Mouse (Mus musculus): ENCODE data around the gene Tead1. TPM values are rescaled to one million over a fixed set of nuclear protein-coding genes. Genes with fewer than 3 reads are reported as not detected.

The Tead1 gene
- polyA plus RNA-seq, 1 experiment from 2014 or later = 18.1 TPM

DNA sequence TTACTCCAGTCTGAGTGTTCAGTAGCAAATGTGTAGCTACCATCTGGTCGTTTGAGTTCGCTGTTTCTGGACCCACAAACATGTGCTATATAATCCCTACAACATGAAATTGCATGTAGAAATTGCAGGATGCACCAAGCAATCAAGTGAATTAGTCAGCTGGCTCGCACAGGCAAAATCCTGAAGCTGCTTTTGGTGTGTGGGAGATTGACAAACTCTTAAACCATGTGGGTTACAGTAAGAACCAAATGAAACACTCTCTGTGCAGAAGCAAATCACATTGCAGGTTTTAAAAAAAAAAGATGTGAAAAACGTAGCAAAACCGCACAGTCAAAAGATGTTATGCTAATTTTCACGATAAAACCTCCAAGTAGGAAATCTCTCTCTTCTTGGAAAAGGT is 113.6 kb downstream of the Tead1 start:
- no peaks in the 10 kb centered on the region for H3K27me3 ChIP-seq (ENCODE audit: poor library complexity, severe bottlenecking)
- 93% methylated on average over 6 of the region's 6 CpGs for WGBS
- no peak overlapping the region for H3K27ac ChIP-seq
- peaks cover 76% of the 10 kb centered on the region for H3K4me1 ChIP-seq
- H3K4me3 ChIP-seq = no peak overlapping the region
- H3K9me3 ChIP-seq = no peaks in the 10 kb centered on the region
- DNase-seq (ENCODE audit: extremely low spot score, low spot score) = no peak
- H3K36me3 ChIP-seq (replicated peaks) = no peaks in the 10 kb centered on the region; the same call in 1 of the 2 replicates

GRCm38 (mm10) chr7:112793903-112794302 is 114.8 kb downstream of the Tead1 start:
- peaks cover 74% of the 10 kb centered on the region for H3K4me1 ChIP-seq
- H3K9me3 ChIP-seq = no peaks in the 10 kb centered on the region
- DNase-seq (ENCODE audit: extremely low spot score, low spot score) = no peak
- no peaks in the 10 kb centered on the region for H3K27me3 ChIP-seq (ENCODE audit: poor library complexity, severe bottlenecking)
- whole genome bisulfite sequencing = 56% methylated on average over 7 of the region's 7 CpGs
- H3K36me3 ChIP-seq (replicated peaks) = no peaks in the 10 kb centered on the region; the same call in 1 of the 2 replicates
- peak overlapping the region; percentile 69 for H3K27ac ChIP-seq
- H3K4me3 ChIP-seq = no peak overlapping the region

DNA sequence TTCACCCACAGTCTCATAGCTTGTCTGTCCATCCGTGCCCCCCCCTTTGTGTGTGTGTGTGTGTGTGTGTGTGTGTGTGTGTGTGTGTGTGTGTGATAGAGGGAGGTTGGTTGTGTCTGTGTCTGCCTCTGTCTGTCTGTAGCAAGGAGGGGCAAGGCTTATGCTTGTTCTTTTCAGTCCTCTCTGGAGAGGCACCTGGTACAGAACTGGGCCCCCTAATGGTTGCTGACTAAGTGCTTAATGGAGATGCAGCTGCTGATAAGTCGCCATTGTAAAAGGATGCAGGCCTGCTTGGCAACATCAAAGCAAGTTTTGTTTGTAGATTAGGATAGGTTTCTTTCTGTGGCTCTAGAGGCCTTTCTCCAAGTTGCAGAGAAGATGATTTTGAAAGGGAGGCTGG is 115.4 kb downstream of the Tead1 start:
- H3K4me3 ChIP-seq = no peak overlapping the region
- no peaks in the 10 kb centered on the region; the same call in 1 of the 2 replicates for H3K36me3 ChIP-seq (replicated peaks)
- peak overlapping the region; percentile 69 for H3K27ac ChIP-seq
- H3K9me3 ChIP-seq = no peaks in the 10 kb centered on the region
- peaks cover 74% of the 10 kb centered on the region for H3K4me1 ChIP-seq
- H3K27me3 ChIP-seq (ENCODE audit: poor library complexity, severe bottlenecking) = no peaks in the 10 kb centered on the region
- DNase-seq (ENCODE audit: extremely low spot score, low spot score) = no peak
- WGBS = 22% methylated on average over 2 of the region's 2 CpGs

GRCm38 (mm10) chr7:112797526-112798321 is 118.6 kb downstream of the Tead1 start:
- H3K4me1 ChIP-seq = peaks cover 95% of the 10 kb centered on the region
- 86% methylated on average over 8 of the region's 8 CpGs for WGBS
- no peak overlapping the region for H3K27ac ChIP-seq

GRCm38 (mm10) chr7:112801706-112802105 is 122.6 kb downstream of the Tead1 start:
- Histone ChIP-seq H3K27me3 (ENCODE audit: poor library complexity, severe bottlenecking) (no peaks in the 10 kb centered on the region), H3K4me1 (peaks cover 87% of the 10 kb centered on the region), H3K9me3 (no peaks in the 10 kb centered on the region), H3K36me3 (replicated peaks) (no peaks in the 10 kb centered on the region), H3K27ac (no peak overlapping the region), H3K4me3 (no peak overlapping the region)
- no peak for DNase-seq (ENCODE audit: extremely low spot score, low spot score)
- WGBS = 65% methylated on average over 8 of the region's 8 CpGs

More at GRCm38 (mm10) chr7:112797526-112798321, 118.6 kb downstream of the Tead1 start:
- no peak for DNase-seq (ENCODE audit: extremely low spot score, low spot score)
- no peaks in the 10 kb centered on the region for H3K27me3 ChIP-seq (ENCODE audit: poor library complexity, severe bottlenecking)
- no peak overlapping the region for H3K4me3 ChIP-seq
- H3K9me3 ChIP-seq = no peaks in the 10 kb centered on the region
- H3K36me3 ChIP-seq (replicated peaks) = no peaks in the 10 kb centered on the region; the same call in 1 of the 2 replicates

GRCm38 (mm10) chr7:112806718-112807400 is 127.7 kb downstream of the Tead1 start:
- H3K4me1 ChIP-seq = peaks cover 89% of the 10 kb centered on the region
- no peaks in the 10 kb centered on the region for H3K9me3 ChIP-seq
- no peaks in the 10 kb centered on the region for H3K27me3 ChIP-seq (ENCODE audit: poor library complexity, severe bottlenecking)
- 36% methylated on average over 2 of the region's 2 CpGs for WGBS
- no peak for DNase-seq (ENCODE audit: extremely low spot score, low spot score)
- H3K4me3 ChIP-seq = peak overlapping the region; percentile 40
- peak overlapping the region; percentile 83 for H3K27ac ChIP-seq
- no peaks in the 10 kb centered on the region for H3K36me3 ChIP-seq (replicated peaks)

DNA sequence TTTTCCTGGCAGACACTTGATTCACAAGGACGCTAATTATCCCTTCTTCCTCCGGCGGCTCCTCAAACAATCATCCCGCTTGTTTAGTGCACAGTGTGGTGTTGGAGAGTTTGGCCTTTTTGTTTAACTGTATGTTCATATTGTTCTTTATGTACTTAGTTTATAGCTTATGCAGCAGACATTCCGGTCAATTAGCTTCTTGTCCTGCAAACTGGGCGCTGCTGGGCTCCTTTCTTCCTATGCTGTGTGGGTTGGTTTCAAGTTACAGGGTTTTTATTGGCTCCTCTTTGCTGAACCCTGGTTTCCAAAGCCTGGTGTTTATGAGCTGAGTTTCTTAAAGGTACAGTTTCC is 128.3 kb downstream of the Tead1 start:
- DNase-seq (ENCODE audit: extremely low spot score, low spot score) = peak; percentile 44
- H3K9me3 ChIP-seq = no peaks in the 10 kb centered on the region
- peaks cover 89% of the 10 kb centered on the region for H3K4me1 ChIP-seq
- no peaks in the 10 kb centered on the region for H3K27me3 ChIP-seq (ENCODE audit: poor library complexity, severe bottlenecking)
- H3K4me3 ChIP-seq = peak overlapping the region; percentile 40
- WGBS = 2% methylated on average over 6 of the region's 6 CpGs
- H3K36me3 ChIP-seq (replicated peaks) = no peaks in the 10 kb centered on the region
- H3K27ac ChIP-seq = peak overlapping the region; percentile 83

- DNase-seq (ENCODE audit: extremely low spot score, low spot score) = no peak
- Histone ChIP-seq H3K9me3 (no peaks in the 10 kb centered on the region), H3K4me3 (no peak overlapping the region), H3K4me1 (peaks cover 98% of the 10 kb centered on the region), H3K27ac (peak overlapping the region; percentile 65), H3K27me3 (ENCODE audit: poor library complexity, severe bottlenecking) (no peaks in the 10 kb centered on the region), H3K36me3 (replicated peaks) (peaks cover 7% of the 10 kb centered on the region; the same call in 1 of the 2 replicates)
- WGBS = 36% methylated on average over 7 of the region's 7 CpGs
Measured at GRCm38 (mm10) chr7:112810752-112811151, 131.6 kb downstream of the Tead1 start.

DNA sequence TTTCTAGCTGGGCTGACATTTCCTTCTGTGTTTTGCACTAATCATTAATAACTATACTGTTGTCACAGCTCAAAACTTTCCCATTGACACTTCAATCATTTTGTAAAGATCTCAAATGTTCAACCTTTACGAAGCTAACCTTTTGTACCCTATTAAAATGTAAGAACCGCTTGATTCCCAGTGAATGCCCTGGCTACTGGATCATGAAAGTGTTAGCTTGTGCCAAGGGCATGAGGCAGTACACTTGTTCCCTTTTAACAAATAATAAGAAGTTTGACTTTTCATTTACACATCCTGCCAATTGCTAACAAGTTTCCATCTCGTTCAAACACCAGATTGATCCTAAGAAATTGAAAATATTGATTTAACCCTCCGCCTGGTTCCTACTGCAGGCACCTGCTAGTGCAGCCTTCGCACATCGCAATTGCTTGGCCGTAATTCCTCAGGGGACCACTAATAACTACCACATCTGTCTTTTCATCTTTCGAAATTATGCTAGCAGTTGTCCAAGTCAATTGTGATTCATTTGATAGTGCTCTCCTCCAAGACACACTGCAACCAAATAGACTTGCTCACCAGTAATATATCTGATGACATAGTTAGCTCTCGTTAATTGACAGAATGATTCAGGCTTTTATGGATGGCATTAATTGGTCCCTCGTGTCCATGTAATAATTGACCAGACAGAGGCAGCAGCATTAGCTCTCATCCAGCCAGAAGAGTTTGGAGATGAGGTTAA is 133.1 kb downstream of the Tead1 start:
- Histone ChIP-seq H3K4me1 (peaks cover 94% of the 10 kb centered on the region), H3K27ac (no peak overlapping the region), H3K9me3 (no peaks in the 10 kb centered on the region), H3K27me3 (ENCODE audit: poor library complexity, severe bottlenecking) (no peaks in the 10 kb centered on the region), H3K36me3 (replicated peaks) (peaks cover 7% of the 10 kb centered on the region; the same call in 1 of the 2 replicates), H3K4me3 (no peak overlapping the region)
- 89% methylated on average over 10 of the region's 10 CpGs for WGBS
- DNase-seq (ENCODE audit: extremely low spot score, low spot score) = no peak

DNA sequence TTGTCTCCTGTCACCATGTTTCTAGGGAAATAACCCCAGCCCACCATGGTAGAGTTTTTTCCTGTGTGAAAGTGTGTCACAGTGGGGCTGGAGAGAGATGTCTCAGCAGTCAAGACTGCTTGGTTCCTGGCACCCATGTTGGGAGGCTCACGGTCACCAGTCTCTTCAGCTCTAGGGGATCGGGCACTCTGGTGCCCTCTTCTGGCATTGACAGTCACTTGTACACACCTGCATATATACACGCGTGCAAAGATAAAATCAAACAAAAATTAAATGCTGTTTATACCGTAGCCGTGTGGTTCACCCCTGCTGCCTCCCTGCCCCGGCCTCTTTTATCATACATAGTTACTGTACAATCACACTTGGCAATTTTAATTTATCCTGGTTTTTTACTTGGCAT is 134.0 kb downstream of the Tead1 start:
- Histone ChIP-seq H3K4me1 (peaks cover 91% of the 10 kb centered on the region), H3K27me3 (ENCODE audit: poor library complexity, severe bottlenecking) (no peaks in the 10 kb centered on the region), H3K36me3 (replicated peaks) (peaks cover 7% of the 10 kb centered on the region; the same call in 1 of the 2 replicates), H3K27ac (no peak overlapping the region), H3K4me3 (no peak overlapping the region), H3K9me3 (no peaks in the 10 kb centered on the region)
- DNase-seq (ENCODE audit: extremely low spot score, low spot score) = no peak
- WGBS = 97% methylated on average over 7 of the region's 7 CpGs

GRCm38 (mm10) chr7:112813731-112814306 is 134.7 kb downstream of the Tead1 start:
- Histone ChIP-seq H3K27ac (no peak overlapping the region), H3K4me3 (no peak overlapping the region), H3K36me3 (replicated peaks) (peaks cover 7% of the 10 kb centered on the region; the same call in 1 of the 2 replicates), H3K4me1 (peaks cover 86% of the 10 kb centered on the region), H3K27me3 (ENCODE audit: poor library complexity, severe bottlenecking) (no peaks in the 10 kb centered on the region), H3K9me3 (no peaks in the 10 kb centered on the region)
- 80% methylated on average over 8 of the region's 8 CpGs for WGBS
- DNase-seq (ENCODE audit: extremely low spot score, low spot score) = no peak

DNA sequence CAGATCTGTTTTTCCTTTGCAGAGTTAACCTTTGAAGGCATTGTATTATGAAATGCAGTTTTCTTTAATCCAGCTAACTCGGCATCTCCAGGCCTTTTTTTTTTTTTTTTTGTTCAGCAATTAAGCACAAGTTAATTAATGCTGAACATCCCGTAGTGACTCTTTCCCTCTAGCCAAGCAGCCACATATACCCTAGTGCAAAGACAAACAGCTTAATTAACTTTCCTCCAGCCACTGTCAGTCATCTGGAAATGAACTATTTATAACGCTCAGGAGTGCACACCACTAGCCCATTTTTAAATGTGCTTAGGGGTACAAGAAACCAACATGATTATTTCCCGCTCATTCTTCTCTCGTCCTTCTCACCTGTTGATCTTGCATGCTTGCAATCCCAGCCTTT is 136.9 kb downstream of the Tead1 start:
- 60% methylated on average over 5 of the region's 5 CpGs for WGBS
- Histone ChIP-seq H3K27me3 (ENCODE audit: poor library complexity, severe bottlenecking) (no peaks in the 10 kb centered on the region), H3K36me3 (replicated peaks) (peaks cover 7% of the 10 kb centered on the region; the same call in 1 of the 2 replicates), H3K4me1 (peaks cover 86% of the 10 kb centered on the region), H3K4me3 (no peak overlapping the region), H3K27ac (no peak overlapping the region), H3K9me3 (no peaks in the 10 kb centered on the region)
- no peak for DNase-seq (ENCODE audit: extremely low spot score, low spot score)

Measured in forebrain, embryonic 10.5 days (tissue).